Mouse (Mus musculus) bone marrow, adult 2 months (tissue): ENCODE data around the gene Pard3b.

Experiments used
- CTCF ChIP-seq: fragments of 200-500 bp; IDR thresholded peaks from 2 replicates; pipeline ENCODE4 v1.5.1; 2011; ENCODE audit warnings: low read length, control low read depth; ENCODE audit not compliant: control insufficient read depth, insufficient read depth
- POLR2A ChIP-seq: fragments of 200-500 bp; IDR thresholded peaks from 2 replicates; pipeline ENCODE4 v1.6.1; 2011; ENCODE audit warnings: low read depth, mild to moderate bottlenecking, control low read depth, low read length, borderline replicate concordance; ENCODE audit not compliant: control insufficient read depth

DNA sequence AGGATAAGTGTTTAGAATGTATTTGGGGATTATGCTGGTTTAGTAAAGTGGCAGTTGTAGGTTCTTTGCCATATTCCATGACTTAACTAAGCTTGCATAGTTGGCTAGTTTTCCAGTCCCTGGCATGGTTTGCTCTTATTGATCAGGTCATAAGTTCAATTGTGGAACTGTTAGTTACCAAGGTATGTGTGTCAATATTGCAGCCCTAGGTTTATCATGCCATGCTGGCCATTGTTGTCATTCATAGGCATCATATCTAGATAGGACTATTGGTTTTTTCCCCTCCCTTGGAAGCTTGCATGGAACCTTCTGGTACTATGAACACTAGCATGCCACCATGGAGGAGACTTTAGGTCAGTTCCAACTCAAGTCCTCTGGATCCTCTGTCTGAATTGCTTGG, 208.0 kb downstream of the Pard3b start:
- TF ChIP-seq POLR2A, result no peak
- TF ChIP-seq CTCF, result no peak
